Mouse (Mus musculus): ENCODE measurements around the gene Med24. TPM values are rescaled to one million over a fixed set of nuclear protein-coding genes. Genes with fewer than 3 reads are reported as not detected.
"Not testable (repeated sequence)": the region's sequence is repeated elsewhere in the genome, so short reads cannot be mapped to it uniquely, and the experiment has no call there.

The Med24 gene
- polyA plus RNA-seq, 1 experiment from 2014 or later = 40.7 TPM

DNA sequence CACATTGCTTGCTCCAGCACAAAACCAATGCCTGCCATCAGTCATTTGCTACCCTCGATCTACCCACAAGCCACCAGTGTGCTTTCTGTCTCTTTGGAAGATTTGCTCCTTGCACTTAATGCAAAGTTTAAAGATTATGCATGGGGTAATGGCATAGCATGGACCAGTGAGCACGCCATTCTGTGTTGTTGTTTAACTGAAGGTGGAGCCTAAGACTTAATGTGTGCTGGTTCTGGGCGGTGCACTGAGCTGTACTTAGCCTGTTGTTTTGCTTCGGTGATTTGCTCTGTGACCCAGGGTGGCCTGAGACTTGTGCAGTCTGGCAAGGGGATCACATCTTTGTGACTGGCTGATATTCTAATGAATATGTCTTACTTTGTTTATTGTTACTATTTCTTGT, 42.3 kb downstream of the Med24 start:
- Histone ChIP-seq H3K4me3 (ENCODE audit: low read depth, low read length) (no peak overlapping the region), H3K9me3 (ENCODE audit: control insufficient read depth, low read length) (no peaks in the 10 kb centered on the region), H3K4me2 (ENCODE audit: low read depth, low read length) (no peak overlapping the region), H3K36me3 (ENCODE audit: control insufficient read depth, insufficient read depth, low read length) (peaks cover 63% of the 10 kb centered on the region), H3K27me3 (replicated peaks; ENCODE audit: control insufficient read depth, insufficient read depth, low read length) (no peaks in the 10 kb centered on the region), H3K4me1 (ENCODE audit: control insufficient read depth, insufficient read depth, low read length) (peaks cover 6% of the 10 kb centered on the region), H3K27ac (replicated peaks; ENCODE audit: low read depth, low read length) (no peak overlapping the region), H3K9ac (ENCODE audit: low read depth, low read length) (no peak overlapping the region)
- ATAC-seq (ENCODE audit: low read depth) (no peak), DNase-seq (ENCODE audit: low spot score) (no peak)
- 90% methylated on average over 4 of the region's 4 CpGs for WGBS

DNA sequence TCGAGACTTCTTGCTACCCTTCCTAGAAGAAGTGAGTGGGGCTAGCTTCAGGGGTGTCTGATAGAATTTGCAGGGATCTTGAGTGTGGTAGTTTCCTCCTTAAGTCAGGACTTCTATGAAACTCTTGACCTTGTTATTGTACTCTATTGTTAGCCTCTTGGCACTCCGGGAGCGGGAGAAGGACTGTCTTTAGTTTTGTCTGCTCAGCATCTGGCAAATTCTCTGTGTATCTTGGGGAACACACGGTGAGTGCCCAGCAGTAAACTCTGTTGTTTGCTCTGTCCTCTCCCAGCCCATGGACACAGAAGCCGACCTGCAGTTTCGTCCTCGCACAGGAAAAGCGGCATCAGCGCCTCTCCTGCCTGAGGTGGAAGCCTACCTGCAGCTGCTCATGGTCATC, 43.6 kb downstream of the Med24 start:
- Histone ChIP-seq H3K9me3 (ENCODE audit: control insufficient read depth, low read length) (no peaks in the 10 kb centered on the region), H3K4me1 (ENCODE audit: control insufficient read depth, insufficient read depth, low read length) (peaks cover 6% of the 10 kb centered on the region), H3K4me3 (ENCODE audit: low read depth, low read length) (no peak overlapping the region), H3K4me2 (ENCODE audit: low read depth, low read length) (no peak overlapping the region), H3K36me3 (ENCODE audit: control insufficient read depth, insufficient read depth, low read length) (peaks cover 50% of the 10 kb centered on the region), H3K27ac (replicated peaks; ENCODE audit: low read depth, low read length) (no peak overlapping the region), H3K9ac (ENCODE audit: low read depth, low read length) (no peak overlapping the region), H3K27me3 (replicated peaks; ENCODE audit: control insufficient read depth, insufficient read depth, low read length) (no peaks in the 10 kb centered on the region)
- 91% methylated on average over 9 of the region's 9 CpGs for WGBS
- no peak for ATAC-seq (ENCODE audit: low read depth)
- no peak for DNase-seq (ENCODE audit: low spot score)

DNA sequence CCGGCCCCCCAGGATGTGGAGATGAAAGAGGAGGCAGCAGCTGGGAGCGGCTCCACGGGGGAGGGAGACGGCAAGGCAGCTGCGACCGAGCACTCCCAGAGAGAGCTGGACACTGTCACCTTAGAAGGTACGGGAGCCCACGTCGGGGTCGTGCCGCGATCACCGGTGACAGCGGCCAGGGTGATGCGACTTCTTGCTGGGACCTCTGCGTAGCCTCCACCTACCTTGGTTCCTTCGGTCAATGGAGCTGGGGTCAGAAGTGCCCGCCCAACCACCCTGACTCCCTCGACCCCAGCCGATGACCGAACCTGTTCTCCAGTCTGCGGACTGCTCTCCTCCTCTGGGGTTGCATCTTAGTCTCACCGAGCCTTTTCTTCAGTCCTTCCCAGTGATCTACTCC, 46.4 kb downstream of the Med24 start:
- H3K9ac ChIP-seq (ENCODE audit: low read depth, low read length) = peak overlapping the region; percentile 100
- peak overlapping the region; percentile 99 for H3K4me3 ChIP-seq (ENCODE audit: low read depth, low read length)
- H3K27ac ChIP-seq (replicated peaks; ENCODE audit: low read depth, low read length) = peak overlapping the region; percentile 70
- H3K36me3 ChIP-seq (ENCODE audit: control insufficient read depth, insufficient read depth, low read length) = peaks cover 29% of the 10 kb centered on the region
- DNase-seq (ENCODE audit: low spot score) = no peak
- ATAC-seq (ENCODE audit: low read depth) = peak; percentile 5; the same call in 1 of the 2 replicates
- H3K9me3 ChIP-seq (ENCODE audit: control insufficient read depth, low read length) = no peaks in the 10 kb centered on the region
- H3K27me3 ChIP-seq (replicated peaks; ENCODE audit: control insufficient read depth, insufficient read depth, low read length) = no peaks in the 10 kb centered on the region
- peaks cover 6% of the 10 kb centered on the region for H3K4me1 ChIP-seq (ENCODE audit: control insufficient read depth, insufficient read depth, low read length)
- H3K4me2 ChIP-seq (ENCODE audit: low read depth, low read length) = peak overlapping the region; percentile 87
- WGBS = under 1% methylated on average over 11 of the region's 23 CpGs

DNA sequence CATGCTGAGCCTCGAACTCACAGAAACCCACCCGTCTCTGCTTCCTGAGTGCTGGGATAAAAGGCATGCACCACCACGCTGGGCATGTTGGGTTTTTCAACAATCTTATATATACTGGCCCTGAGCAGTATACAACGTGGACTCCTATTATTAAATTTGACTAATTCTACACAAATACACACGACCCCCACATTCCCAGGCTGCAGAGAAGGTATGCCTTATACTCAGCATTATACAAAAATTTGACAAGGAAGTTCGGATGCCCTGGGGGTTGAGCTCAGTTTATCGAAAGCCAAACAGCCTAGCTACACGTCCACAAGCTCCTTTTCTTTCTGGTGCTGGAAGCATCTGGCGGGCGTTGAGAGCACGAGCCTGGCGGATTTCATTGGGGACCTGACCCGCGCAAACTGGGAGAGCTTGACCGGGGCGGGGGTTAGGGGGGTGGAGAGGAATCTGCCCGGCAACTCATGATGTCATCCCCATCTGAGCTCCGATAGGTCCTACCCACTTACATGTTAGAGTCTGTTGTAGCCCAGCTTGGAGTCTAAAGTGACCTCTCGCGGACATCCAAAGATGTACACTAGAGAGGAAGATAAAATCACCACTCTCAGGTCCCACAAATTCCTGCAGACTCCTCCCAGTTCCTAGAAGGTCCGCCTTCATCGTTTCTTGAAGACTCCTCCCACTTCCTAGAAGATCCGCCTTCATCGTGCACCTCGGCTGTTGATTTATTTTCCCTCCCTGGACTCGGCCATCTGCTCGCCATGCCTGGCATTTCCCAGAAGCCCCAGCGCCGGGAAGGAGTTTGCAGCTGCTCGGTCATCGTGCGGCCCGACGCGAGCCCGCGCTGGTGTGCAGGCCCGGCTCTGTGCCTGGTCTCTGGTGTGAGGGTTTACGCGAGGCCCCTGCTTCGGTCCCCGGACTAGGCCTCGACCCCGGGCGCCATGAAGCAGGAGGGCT, 47.2 kb downstream of the Med24 start, which contains the start of gene Psmd3:
Gene Psmd3, plus strand, starts transcription at position 769 of the 960 bp plus-strand sequence.
- Histone ChIP-seq H3K4me3 (ENCODE audit: low read depth, low read length) (peak within 1 kb of the TSS; percentile 99), H3K36me3 (ENCODE audit: control insufficient read depth, insufficient read depth, low read length) (peaks cover 22% of the 10 kb centered on the region), H3K4me1 (ENCODE audit: control insufficient read depth, insufficient read depth, low read length) (peaks cover 6% of the 10 kb centered on the region), H3K9me3 (ENCODE audit: control insufficient read depth, low read length) (no peaks in the 10 kb centered on the region), H3K4me2 (ENCODE audit: low read depth, low read length) (peak within 1 kb of the TSS; percentile 87), H3K27ac (replicated peaks; ENCODE audit: low read depth, low read length) (peak within 1 kb of the TSS; percentile 78), H3K27me3 (replicated peaks; ENCODE audit: control insufficient read depth, insufficient read depth, low read length) (no peaks in the 10 kb centered on the region), H3K9ac (ENCODE audit: low read depth, low read length) (peak within 1 kb of the TSS; percentile 100)
- ATAC-seq (ENCODE audit: low read depth) (peak; percentile 97), DNase-seq (ENCODE audit: low spot score) (peak; percentile 99)
- WGBS = 4% methylated on average over 39 of the region's 45 CpGs

DNA sequence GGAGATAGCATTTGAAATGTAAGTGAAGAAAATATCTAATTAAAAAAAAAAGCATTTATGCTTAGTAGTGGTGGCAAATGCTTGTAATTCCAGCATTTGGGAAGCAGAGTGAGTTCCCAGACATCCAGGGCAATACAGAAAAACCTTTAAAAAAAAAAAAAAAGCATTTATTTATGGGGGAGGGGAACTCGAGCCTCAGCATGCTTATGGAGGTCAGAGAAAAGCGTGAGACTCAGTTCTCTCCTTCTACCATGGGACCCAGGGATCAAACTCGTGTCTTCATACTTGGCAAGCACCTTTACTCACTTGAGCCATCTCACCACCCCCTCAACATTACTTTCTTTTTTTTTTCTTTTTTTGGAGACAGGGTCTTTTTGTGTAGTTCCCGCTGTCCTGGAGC, 48.0 kb downstream of the Med24 start:
- DNase-seq (ENCODE audit: low spot score) (no peak), ATAC-seq (ENCODE audit: low read depth) (no peak)
- no peak overlapping the region for H3K4me2 ChIP-seq (ENCODE audit: low read depth, low read length)
- 77% methylated on average over 4 of the region's 4 CpGs for WGBS
- no peak overlapping the region for H3K27ac ChIP-seq (replicated peaks; ENCODE audit: low read depth, low read length)
- H3K9me3 ChIP-seq (ENCODE audit: control insufficient read depth, low read length) = no peaks in the 10 kb centered on the region
- H3K4me3 ChIP-seq (ENCODE audit: low read depth, low read length) = no peak overlapping the region
- H3K9ac ChIP-seq (ENCODE audit: low read depth, low read length) = no peak overlapping the region
- H3K27me3 ChIP-seq (replicated peaks; ENCODE audit: control insufficient read depth, insufficient read depth, low read length) = no peaks in the 10 kb centered on the region
- H3K4me1 ChIP-seq (ENCODE audit: control insufficient read depth, insufficient read depth, low read length) = peaks cover 6% of the 10 kb centered on the region
- peaks cover 13% of the 10 kb centered on the region for H3K36me3 ChIP-seq (ENCODE audit: control insufficient read depth, insufficient read depth, low read length)

DNA sequence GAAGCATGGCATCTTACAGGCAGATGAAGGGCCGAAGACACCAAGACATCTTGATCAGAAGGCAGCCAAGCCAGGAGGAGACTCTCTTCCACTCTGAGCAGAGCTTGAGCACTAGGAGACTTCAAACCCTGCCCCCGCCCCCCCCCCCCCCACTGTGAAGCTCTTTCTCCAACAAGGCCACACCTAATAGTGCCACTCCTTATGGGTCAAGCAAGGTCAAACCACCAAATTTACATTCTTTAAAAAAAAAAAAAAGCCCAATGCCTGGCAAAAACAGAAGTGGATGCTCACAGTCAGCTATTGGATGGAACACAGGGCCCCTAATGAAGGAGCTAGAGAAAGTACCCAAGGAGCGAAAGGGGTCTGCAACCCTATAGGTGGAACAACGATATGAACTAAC, 48.6 kb downstream of the Med24 start:
- not testable (repeated sequence) for H3K36me3 ChIP-seq (ENCODE audit: control insufficient read depth, insufficient read depth, low read length); H3K4me3 ChIP-seq (ENCODE audit: low read depth, low read length); H3K4me1 ChIP-seq (ENCODE audit: control insufficient read depth, insufficient read depth, low read length); H3K9ac ChIP-seq (ENCODE audit: low read depth, low read length); H3K27ac ChIP-seq (replicated peaks; ENCODE audit: low read depth, low read length); H3K4me2 ChIP-seq (ENCODE audit: low read depth, low read length); DNase-seq (ENCODE audit: low spot score); H3K27me3 ChIP-seq (replicated peaks; ENCODE audit: control insufficient read depth, insufficient read depth, low read length); ATAC-seq (ENCODE audit: low read depth); H3K9me3 ChIP-seq (ENCODE audit: control insufficient read depth, low read length)
- 85% methylated on average over 4 of the region's 4 CpGs for WGBS

DNA sequence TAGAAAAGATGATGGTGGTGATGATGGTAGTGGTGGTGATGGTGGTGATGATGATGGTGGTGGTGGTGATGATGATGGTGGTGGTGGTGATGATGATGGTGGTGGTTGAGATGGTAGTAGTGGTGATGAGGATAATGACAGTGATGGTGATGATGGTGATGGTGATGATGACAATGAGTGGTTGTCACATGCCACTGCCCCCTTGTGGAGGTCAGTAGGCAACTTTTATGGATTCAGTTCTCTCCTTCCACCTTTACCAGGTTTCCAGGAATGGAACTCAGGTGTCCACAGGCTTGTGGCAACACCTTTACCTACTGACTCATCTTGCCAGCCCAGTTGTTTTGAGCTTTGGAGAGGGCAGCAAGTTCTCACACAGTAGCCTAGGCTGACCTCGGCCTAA, 49.2 kb downstream of the Med24 start:
- no peak for DNase-seq (ENCODE audit: low spot score)
- 86% methylated on average over 1 of the region's 1 CpGs for WGBS

DNA sequence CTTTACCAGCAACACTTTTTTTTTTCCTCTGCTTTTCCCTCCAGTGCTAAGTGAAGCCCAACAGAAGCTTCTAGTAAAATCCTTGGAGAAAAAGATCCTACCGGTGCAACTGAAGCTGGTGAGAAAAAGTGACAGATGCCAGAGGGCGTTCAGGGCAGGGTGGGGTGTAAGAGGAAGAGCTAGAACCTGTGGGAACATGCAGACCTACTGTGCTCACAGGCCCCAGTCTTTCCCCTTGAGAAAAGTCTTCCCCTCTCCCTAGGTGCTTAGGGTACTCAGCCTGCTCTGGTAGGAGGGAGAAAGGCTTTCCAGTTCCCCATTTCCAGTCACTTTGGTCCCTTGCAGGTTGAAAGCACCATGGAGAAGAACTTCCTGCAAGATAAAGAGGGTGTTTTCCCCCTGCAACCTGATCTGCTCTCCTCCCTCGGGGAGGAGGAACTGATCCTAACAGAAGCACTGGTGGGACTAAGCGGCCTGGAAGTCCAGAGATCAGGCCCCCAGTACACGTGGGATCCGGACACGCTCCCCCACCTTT, 53.3 kb downstream of the Med24 start:
- DNase-seq (ENCODE audit: low spot score) (no peak), ATAC-seq (ENCODE audit: low read depth) (no peak)
- no peak overlapping the region for H3K4me2 ChIP-seq (ENCODE audit: low read depth, low read length)
- no peaks in the 10 kb centered on the region for H3K27me3 ChIP-seq (replicated peaks; ENCODE audit: control insufficient read depth, insufficient read depth, low read length)
- 41% methylated on average over 7 of the region's 7 CpGs for WGBS
- no peaks in the 10 kb centered on the region for H3K9me3 ChIP-seq (ENCODE audit: control insufficient read depth, low read length)
- H3K9ac ChIP-seq (ENCODE audit: low read depth, low read length) = no peak overlapping the region
- no peaks in the 10 kb centered on the region for H3K4me1 ChIP-seq (ENCODE audit: control insufficient read depth, insufficient read depth, low read length)
- no peak overlapping the region for H3K4me3 ChIP-seq (ENCODE audit: low read depth, low read length)
- H3K36me3 ChIP-seq (ENCODE audit: control insufficient read depth, insufficient read depth, low read length) = no peaks in the 10 kb centered on the region
- no peak overlapping the region for H3K27ac ChIP-seq (replicated peaks; ENCODE audit: low read depth, low read length)

More for the DNA sequence above, 49.2 kb downstream of the Med24 start:
- Histone ChIP-seq H3K27me3 (replicated peaks; ENCODE audit: control insufficient read depth, insufficient read depth, low read length) (no peaks in the 10 kb centered on the region), H3K9ac (ENCODE audit: low read depth, low read length) (no peak overlapping the region), H3K9me3 (ENCODE audit: control insufficient read depth, low read length) (no peaks in the 10 kb centered on the region), H3K36me3 (ENCODE audit: control insufficient read depth, insufficient read depth, low read length) (0 out of 2 replicates have a peak, but pooled peaks cover 1% of the 10 kb centered on the region), H3K27ac (replicated peaks; ENCODE audit: low read depth, low read length) (no peak overlapping the region), H3K4me3 (ENCODE audit: low read depth, low read length) (no peak overlapping the region), H3K4me1 (ENCODE audit: control insufficient read depth, insufficient read depth, low read length) (peaks cover 6% of the 10 kb centered on the region), H3K4me2 (ENCODE audit: low read depth, low read length) (no peak overlapping the region)
- ATAC-seq (ENCODE audit: low read depth) = no peak

Data from embryonic facial prominence, embryonic 14.5 days (tissue).